Mouse (Mus musculus) stomach, postnatal 0 days (tissue): ENCODE data around the gene Cd101.

Experiments used
- CTCF ChIP-seq: IDR thresholded peaks from 2 replicates; pipeline ENCODE4 v1.5.1; 2016; ENCODE audit warnings: antibody characterized with exemption, low read depth, mild to moderate bottlenecking, moderate library complexity
- EP300 ChIP-seq: optimal IDR thresholded peaks from 2 replicates; pipeline ENCODE3; 2016; ENCODE audit warnings: antibody characterized with exemption

GRCm38 (mm10) chr3:100961007-100961406 lies 68.3 kb downstream of the Cd101 start:
- TF ChIP-seq CTCF (no peak), EP300 (no peak)
